Mouse (Mus musculus) adrenal gland, postnatal 10 days (tissue): Measurements from ENCODE around the gene Selenbp1. TPM values are rescaled to one million over a fixed set of nuclear protein-coding genes. Genes with fewer than 3 reads are reported as not detected.

Source experiments
- DNase-seq: peaks from one replicate; pipeline ENCODE4 v3.0.0; 2021; ENCODE audit warnings: mixed read lengths
- total RNA-seq, 2 experiments: library from RNA; stranded (reverse); gene quantifications; 2 replicates each; pipeline ENCODE4 v1.2.3; 2021

The Selenbp1 gene
- total RNA-seq, 2 experiments from 2014 or later = 73.8 to 78.3 TPM

DNA sequence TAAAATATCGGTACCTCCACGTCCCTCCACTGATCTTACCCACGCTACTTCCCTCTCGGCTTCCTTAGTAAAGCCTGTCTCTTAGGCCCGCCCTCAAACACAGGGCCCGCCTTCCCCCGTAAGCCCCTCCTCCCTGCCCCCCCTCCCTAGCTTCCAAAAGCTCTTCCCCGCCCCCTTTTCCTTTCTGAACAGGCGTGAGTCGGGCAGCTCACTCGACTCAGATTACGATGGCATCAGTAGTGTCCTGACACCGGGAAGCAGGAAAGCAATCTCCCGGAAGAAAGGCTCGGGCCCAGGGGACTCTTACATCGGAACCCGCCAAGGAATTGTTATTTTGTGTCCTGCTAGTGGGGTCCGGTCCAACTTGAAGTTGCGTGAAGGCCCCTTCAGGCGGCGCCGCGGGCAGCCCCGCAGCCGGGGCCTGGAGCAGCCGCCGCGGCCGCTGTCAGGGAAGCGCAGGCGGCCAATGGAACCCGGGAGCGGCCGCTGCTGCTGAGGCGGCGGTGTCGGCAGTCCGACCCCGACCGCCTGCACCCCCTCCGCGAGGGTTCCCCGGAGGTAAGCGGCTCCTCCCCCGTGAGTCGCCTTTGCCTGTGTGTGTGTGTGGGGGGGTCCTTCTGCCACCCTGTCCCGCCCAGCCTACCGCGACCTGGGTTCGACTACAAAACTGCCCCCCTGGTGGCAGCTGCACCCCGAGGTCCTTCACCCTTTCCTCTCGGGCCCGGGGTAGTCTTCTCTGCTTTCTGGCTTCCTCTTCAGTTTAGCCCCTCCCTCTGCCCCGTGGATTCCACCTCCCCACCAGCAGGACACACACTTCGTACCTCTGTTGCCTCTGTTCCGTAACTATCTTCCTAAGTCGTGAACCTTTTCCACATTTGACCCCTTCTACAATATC is 41.9 kb downstream of the Selenbp1 start, which contains the start of gene Pi4kb:
Gene Pi4kb (plus strand): TSS at position 204 of the 895 bp plus-strand sequence.
- DNase-seq = peak; percentile 89

DNA sequence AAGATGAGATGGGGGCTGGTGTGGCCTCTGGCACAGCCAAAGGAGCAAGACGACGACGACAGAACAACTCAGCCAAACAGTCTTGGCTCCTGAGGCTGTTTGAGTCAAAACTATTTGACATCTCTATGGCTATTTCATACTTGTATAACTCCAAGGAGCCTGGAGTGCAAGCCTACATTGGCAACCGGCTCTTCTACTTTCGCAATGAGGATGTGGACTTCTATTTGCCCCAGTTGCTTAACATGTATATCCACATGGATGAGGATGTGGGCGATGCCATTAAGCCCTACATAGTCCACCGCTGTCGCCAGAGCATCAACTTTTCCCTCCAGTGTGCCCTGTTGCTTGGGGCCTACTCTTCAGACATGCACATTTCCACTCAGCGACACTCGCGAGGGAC is 51.5 kb downstream of the Selenbp1 start:
- no peak for DNase-seq

DNA sequence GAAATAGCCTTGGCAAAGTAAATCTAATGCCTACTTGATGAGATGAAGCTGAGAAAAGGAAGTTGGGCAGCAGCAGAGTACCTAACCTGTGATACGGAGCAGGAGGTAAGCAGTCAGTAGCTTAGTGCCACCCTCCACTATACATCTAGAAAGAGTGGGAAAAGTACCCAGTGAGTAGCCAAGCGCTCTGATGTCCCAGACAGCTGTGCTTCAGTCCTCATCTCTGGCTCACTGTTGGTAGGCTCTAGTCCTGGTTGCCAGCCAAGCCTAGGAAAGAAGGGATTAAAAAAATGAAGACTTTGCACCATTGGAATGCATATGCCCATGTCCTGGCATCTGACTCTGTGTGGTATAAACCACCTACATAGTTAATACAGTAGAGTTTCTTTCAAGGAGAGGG is 52.7 kb downstream of the Selenbp1 start:
- no peak for DNase-seq

DNA sequence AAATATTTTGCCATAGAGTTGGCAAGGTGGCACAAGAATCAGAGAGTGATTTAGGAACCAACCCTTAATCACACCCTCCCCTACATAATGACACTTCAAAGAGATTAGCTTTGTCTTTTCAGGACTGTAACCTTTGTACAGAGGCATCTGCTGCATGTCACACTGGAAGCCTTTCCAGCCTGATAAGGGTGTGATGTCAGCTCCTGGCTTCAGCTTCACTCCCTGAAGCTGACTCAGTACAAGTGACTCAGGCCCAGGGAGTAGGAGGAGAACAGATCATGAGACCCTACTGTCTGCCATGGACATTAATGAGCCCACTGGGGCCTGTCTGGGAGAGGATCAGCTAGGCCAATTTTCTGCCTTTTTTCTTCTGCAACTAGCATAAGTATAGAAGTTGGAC is 54.7 kb downstream of the Selenbp1 start:
- DNase-seq = peak; percentile 77

DNA sequence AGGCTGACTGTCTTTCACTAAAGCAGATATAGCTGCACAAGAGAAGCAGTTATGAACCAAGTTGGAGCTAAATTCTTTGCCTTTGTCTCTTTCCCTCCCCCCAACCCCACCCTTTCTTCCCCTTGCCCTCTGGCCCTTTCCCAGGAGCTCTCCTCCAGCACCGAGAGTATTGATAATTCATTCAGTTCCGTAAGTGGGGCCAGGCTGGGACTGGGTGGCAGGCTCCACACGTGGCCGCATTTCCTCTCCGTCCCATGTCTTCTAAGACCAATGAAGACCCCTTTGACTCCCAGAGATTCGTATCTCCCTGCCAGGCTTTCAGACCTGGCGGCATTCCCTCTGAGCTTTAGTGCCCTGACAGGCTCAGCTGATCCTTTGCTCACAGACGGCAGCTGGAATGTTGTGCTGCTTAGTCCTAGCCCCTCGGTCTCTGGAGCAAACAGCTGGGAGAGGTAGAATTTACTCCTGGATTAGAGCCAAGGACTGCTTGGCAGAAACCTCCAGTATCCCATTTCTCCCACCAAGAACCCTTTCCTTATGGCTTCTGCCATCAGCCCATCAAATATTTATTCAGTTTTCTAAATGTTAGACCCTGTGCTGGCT is 56.4 kb downstream of the Selenbp1 start:
- no peak for DNase-seq

Other genes starting within 250 kb of the Selenbp1 start
- 10 to 100 TPM; 12.8 to 26.9 TPM for gene Selenbp2, start 239.5 kb upstream of the Selenbp1 start, total RNA-seq
- gene Cgn, start 146.6 kb upstream of the Selenbp1 start, total RNA-seq = 1 to 10 TPM; 3.1 to 4.6 TPM
- 10 to 100 TPM; 24.8 to 41.9 TPM for gene Pogz, start 95.5 kb upstream of the Selenbp1 start, total RNA-seq
- 100 to 1,000 TPM; 283 to 296 TPM for gene Psmb4, start 46.1 kb upstream of the Selenbp1 start, total RNA-seq
- gene Rfx5, start 21.0 kb downstream of the Selenbp1 start, total RNA-seq = 10 to 100 TPM; 20.2 to 31.4 TPM
- gene Pi4kb, start 41.7 kb downstream of the Selenbp1 start, total RNA-seq = 10 to 100 TPM; 43.1 to 45.3 TPM
- 10 to 100 TPM; 35.3 to 39.8 TPM for gene Zfp687, start 82.4 kb downstream of the Selenbp1 start, total RNA-seq
- gene Psmd4, start 109.6 kb downstream of the Selenbp1 start, total RNA-seq = 100 to 1,000 TPM; 206 to 221 TPM
- 10 to 100 TPM; 35.0 to 40.3 TPM for gene Pip5k1a, start 173.9 kb downstream of the Selenbp1 start, total RNA-seq
- gene Vps72, start 178.0 kb downstream of the Selenbp1 start, total RNA-seq = 10 to 100 TPM; 56.2 to 69.5 TPM
- 10 to 100 TPM in 1 of 2 experiments, 1 to 10 TPM in 1; 8.1 to 25.3 TPM for gene Tmod4, start 191.4 kb downstream of the Selenbp1 start, total RNA-seq
- 10 to 100 TPM; 30.6 to 38.6 TPM for gene Scnm1, start 201.0 kb downstream of the Selenbp1 start, total RNA-seq
- 1 to 10 TPM; 9.2 to 9.8 TPM for gene Lysmd1, start 201.0 kb downstream of the Selenbp1 start, total RNA-seq
- gene Tnfaip8l2, start 209.3 kb downstream of the Selenbp1 start, total RNA-seq = 1 to 10 TPM; 3.7 to 4.4 TPM
- 10 to 100 TPM in 1 of 2 experiments, 1 to 10 TPM in 1; 8.3 to 17.1 TPM for gene Sema6c, start 227.4 kb downstream of the Selenbp1 start, total RNA-seq